Mouse (Mus musculus): ENCODE results near the gene Atp6v1b1.

DNA sequence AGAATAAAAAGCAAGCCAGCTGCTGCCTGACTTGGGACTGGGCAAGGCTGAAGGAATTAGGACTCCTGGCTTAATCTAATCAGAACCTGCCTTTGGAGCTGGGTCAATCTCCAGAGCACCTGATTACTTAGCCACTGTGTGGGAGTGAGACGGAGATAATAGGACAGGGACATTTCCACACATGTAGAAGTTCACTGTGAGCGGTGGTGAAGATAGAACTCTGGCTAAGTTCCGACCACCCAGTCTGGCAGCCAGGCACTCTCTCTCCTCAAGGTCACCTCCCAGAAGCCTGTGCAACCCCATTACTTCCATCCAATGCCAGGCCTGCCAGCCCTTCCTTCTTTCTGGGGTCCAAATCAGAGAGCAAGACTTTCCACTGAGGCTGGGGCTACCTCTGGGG, 24.2 kb downstream of the Atp6v1b1 start:
- TF ChIP-seq CTCF (IDR thresholded peaks at IDR 0.05; ENCODE audit: low read depth) (no peak), EP300 (IDR thresholded peaks at IDR 0.05; ENCODE audit: low read depth) (no peak)
